Mouse (Mus musculus): ENCODE results near the gene Susd1. TPM values are rescaled to one million over a fixed set of nuclear protein-coding genes. Genes with fewer than 3 reads are reported as not detected.
A peak's percentile ranks its signal among the peaks of the same experiment; 100 is the strongest.

The Susd1 gene
- total RNA-seq, 2 experiments from 2014 or later: 0.51 to 1.00 TPM

- no peak for DNase-seq
Observed at GRCm38 (mm10) chr4:59429128-59429527, 9.3 kb downstream of the Susd1 start.

GRCm38 (mm10) chr4:59426429-59426828 is 12.0 kb downstream of the Susd1 start:
- DNase-seq: no peak

GRCm38 (mm10) chr4:59422808-59423207 is 15.6 kb downstream of the Susd1 start:
- no peak for DNase-seq

GRCm38 (mm10) chr4:59422025-59422783 is 16.2 kb downstream of the Susd1 start:
- no peak for DNase-seq

- DNase-seq: no peak
Observed at GRCm38 (mm10) chr4:59421369-59421746, 17.1 kb downstream of the Susd1 start.

GRCm38 (mm10) chr4:59420695-59421368 is 17.6 kb downstream of the Susd1 start:
- DNase-seq: no peak

- no peak for DNase-seq
Observed at GRCm38 (mm10) chr4:59419211-59419610, 19.2 kb downstream of the Susd1 start.

GRCm38 (mm10) chr4:59413428-59413827 is 25.0 kb downstream of the Susd1 start:
- no peak for DNase-seq

- no peak for DNase-seq
Observed at GRCm38 (mm10) chr4:59411153-59411552, 27.3 kb downstream of the Susd1 start.

GRCm38 (mm10) chr4:59407766-59408165 is 30.7 kb downstream of the Susd1 start:
- no peak for DNase-seq

- DNase-seq: peak; percentile 18
Observed at GRCm38 (mm10) chr4:59404375-59404774, 34.1 kb downstream of the Susd1 start.

GRCm38 (mm10) chr4:59400931-59401330 is 37.5 kb downstream of the Susd1 start:
- DNase-seq: no peak

- DNase-seq: no peak
Observed at GRCm38 (mm10) chr4:59399343-59399742, 39.1 kb downstream of the Susd1 start.

GRCm38 (mm10) chr4:59395528-59395927 is 42.9 kb downstream of the Susd1 start:
- no peak for DNase-seq

GRCm38 (mm10) chr4:59394155-59394554 is 44.3 kb downstream of the Susd1 start:
- DNase-seq: no peak

GRCm38 (mm10) chr4:59388447-59389030 is 49.9 kb downstream of the Susd1 start:
- DNase-seq: no peak

GRCm38 (mm10) chr4:59387387-59388210 is 50.8 kb downstream of the Susd1 start:
- DNase-seq: no peak

- no peak for DNase-seq
Observed at GRCm38 (mm10) chr4:59385254-59385895, 53.1 kb downstream of the Susd1 start.

- DNase-seq: no peak
Observed at GRCm38 (mm10) chr4:59383791-59384190, 54.6 kb downstream of the Susd1 start.

- no peak for DNase-seq
Observed at GRCm38 (mm10) chr4:59382131-59382530, 56.3 kb downstream of the Susd1 start.

GRCm38 (mm10) chr4:59381007-59381743 is 57.3 kb downstream of the Susd1 start:
- peak; percentile 66 for DNase-seq
